Mouse (Mus musculus) liver, adult 2 months (tissue): ENCODE data around the gene Atp6v1g3.

Source experiments
- CTCF ChIP-seq: fragments of 200-500 bp; IDR thresholded peaks from 2 replicates; pipeline ENCODE4 v1.5.1; 2011; ENCODE audit warnings: low read depth, low read length, control low read depth
- POLR2A ChIP-seq: fragments of 200-500 bp; IDR thresholded peaks from 2 replicates; pipeline ENCODE4 v1.6.1; 2011; ENCODE audit warnings: low read length, control low read depth; ENCODE audit not compliant: insufficient read depth; ENCODE audit errors: extremely low read depth

DNA sequence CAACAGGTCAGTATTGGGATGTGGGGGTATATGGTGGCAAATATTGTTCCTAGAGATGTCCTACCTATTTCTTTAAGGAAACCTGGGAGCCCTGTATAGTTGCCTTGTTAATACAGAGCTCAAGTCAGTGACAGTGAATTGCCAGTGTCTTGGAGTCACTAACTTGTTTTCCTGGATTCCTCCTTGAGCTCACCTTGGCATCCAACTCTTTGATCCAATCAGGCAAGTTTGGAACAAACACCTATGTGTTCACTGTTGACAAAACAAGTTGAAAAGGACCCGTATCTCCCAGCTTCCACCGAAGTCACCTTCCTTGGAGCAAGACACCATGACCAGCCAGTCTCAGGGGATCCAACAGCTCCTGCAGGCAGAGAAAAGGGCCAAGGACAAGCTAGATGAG lies at the start of gene Atp6v1g3:
- TF ChIP-seq CTCF, result no peak
- no peak for TF ChIP-seq POLR2A
